Mouse (Mus musculus) frontal cortex, postnatal 25 days (tissue): Measurements from ENCODE around the gene Rasal2.

Source experiments
- DNase-seq, 2 experiments: peaks; one replicate each; pipeline ENCODE4 v3.0.0; 2022; ENCODE audit warnings: low spot score in 2 of 2

Gene Rasal2

GRCm38 (mm10) chr1:157412454-157413369 lies at the start of gene Rasal2:
Gene Rasal2, minus strand, starts transcription at chr1:157412595.
- DNase-seq = peak; percentile 89 to 93

DNA sequence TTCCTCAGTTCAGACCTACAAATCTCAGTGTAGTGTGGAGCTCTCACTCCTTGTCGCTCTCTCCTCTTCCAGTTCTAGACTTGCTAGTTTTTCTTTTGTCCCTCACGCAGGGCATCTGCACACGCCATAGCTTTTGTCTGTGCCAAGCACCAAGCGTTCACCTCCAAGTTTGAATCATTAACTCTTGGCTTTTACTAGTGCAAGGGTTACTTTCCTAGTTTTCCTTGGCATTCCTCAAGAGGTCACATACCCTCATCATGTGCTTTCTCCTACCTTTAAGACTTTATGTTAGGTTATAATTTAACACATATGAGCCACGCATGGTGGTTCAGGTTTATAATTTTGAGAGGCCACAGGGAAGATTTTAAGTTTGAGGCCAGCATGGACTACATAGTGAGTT lies 48.9 kb upstream of the Rasal2 start:
- DNase-seq = no peak

DNA sequence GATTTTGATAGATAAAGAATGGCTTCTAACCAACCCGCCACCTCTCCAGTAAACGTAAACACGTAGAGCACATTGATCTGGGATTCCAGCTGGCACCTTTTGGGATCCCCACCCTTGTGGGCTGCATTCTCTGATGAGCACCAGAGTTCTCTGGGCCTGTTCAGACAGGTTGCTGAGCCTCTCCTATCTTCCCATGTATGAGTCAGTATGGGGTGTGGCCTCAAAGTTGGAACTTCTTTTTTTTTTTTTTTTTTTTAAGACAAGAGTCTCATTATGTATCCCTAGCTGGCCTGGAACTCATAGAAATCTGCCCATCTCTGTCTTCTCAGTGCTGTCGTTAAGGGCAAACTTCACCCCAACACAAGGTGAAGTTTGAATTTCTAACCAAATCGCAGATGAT lies 47.5 kb upstream of the Rasal2 start:
- no peak for DNase-seq

- no peak for DNase-seq
Observed at GRCm38 (mm10) chr1:157458421-157459208, 46.2 kb upstream of the Rasal2 start, which contains the start of gene Cryzl2. Gene Cryzl2, plus strand, starts transcription at chr1:157458577.

DNA sequence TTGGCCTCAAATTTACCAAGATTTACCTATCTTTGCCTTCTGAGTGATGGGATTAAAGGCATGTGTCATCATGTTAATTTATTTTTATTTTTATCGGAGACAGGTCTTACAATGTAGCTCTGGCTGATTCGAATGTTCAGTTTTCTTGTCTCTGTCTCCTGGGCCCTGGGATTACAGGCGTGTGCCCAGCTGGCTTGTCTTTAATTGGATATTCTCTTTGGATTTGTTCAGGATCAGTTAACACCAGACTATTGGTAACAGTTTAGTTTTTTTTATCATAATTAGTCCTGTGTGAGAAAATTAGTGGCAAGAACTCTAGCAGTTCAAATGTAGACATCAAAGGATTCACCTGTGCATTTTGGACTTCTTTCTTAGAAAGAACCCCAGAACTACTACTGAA lies 45.4 kb upstream of the Rasal2 start:
- no peak for DNase-seq

- DNase-seq = no peak
Observed at GRCm38 (mm10) chr1:157454876-157455275, 42.5 kb upstream of the Rasal2 start.

DNA sequence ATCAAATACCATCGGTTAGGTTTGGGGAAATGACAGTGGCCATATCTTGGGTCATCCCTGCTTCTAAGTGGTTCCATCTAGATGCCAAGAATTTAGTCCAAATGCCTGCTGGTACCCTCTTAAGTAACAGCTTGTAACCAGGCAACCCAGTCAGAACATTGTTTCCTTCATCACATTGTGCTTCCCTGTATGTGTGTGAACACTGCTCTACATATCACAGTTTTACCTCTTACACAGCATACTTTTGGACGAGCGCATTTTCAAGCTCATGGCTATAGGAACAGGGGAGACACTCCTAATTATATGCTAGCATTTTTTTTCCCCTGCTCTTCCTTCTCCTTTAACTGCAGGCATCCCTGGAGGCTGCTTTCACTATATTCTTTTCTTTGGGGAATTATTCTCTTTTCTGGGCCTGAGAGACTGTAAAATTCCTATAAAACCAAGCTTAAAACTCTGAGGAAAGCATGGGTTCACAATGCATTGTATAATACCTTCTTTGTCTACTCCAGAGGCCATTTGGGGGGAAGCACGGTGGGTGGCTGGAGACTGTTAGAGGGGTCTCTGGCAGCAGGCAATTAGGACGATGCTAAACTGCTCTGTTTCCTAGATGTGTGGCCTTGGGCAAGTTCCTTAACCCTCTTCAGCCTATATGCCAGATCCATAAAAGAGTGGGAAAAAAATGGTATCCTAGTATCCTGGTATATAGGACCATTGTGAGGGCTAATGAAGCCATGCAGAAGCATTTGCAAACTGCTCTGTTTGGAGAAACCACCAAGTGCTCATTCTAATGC lies 40.6 kb upstream of the Rasal2 start:
- no peak for DNase-seq

DNA sequence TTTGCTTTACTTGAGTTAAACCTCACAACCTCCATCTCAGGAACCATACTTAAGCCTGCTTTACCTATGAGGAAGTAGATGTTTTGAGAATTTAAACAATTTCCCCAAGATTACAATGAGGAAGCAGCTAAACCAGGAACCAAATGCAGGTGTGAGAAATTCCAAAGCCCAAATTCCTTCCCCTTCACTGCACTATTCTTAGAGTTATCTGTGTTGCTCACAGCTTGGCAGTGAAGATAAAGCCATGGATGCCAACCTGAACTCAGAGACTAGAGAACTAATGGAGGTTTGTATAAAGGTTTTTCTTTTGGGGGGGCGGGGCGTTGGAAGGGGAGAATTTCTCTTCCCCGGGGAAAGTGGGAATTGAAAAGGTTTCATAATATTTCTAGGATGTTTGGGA lies 39.9 kb upstream of the Rasal2 start:
- DNase-seq = no peak

- no peak for DNase-seq
Observed at GRCm38 (mm10) chr1:157449981-157450636, 37.7 kb upstream of the Rasal2 start.

DNA sequence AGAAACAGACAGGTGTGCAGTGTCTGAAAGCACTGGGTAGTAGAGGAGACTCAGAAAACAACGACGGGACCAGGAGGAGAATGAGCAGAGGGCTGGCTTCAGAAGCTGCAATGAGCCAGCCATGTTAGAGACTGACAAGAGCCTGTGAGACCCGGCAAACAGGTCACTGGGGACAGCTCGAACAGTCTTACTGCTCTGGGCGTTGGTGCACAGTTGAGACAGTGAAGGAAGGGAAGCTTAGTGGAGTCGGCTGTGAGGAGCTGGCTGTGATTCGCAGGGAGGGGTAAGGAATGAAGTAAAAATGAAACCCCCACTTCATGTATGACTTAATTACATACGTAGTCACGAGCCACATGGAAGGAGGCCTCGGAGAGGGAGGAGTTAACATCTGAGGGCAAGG lies 37.1 kb upstream of the Rasal2 start:
- DNase-seq = no peak

GRCm38 (mm10) chr1:157448805-157449188 lies 36.4 kb upstream of the Rasal2 start:
- DNase-seq = no peak

GRCm38 (mm10) chr1:157448164-157448804 lies 35.9 kb upstream of the Rasal2 start:
- DNase-seq = no peak

DNA sequence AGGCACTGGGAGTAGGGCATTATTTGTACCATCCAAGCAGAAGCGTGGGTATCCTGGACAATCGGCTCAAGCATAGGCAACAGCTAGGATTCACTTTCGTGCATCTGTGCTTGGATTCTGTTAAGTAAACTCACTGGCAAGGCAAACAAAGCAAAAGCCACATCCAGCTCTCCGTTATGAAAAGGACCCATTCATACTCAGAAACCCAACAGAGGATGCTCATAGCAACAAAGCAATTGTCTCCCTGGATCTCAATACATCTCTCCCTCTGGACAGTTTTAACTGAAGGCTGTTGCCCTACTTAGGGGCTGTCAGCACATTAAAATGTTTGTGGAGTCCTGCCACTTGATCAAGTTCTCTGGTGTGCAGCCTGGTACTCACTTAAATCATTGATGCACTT lies 34.7 kb upstream of the Rasal2 start:
- DNase-seq = no peak

DNA sequence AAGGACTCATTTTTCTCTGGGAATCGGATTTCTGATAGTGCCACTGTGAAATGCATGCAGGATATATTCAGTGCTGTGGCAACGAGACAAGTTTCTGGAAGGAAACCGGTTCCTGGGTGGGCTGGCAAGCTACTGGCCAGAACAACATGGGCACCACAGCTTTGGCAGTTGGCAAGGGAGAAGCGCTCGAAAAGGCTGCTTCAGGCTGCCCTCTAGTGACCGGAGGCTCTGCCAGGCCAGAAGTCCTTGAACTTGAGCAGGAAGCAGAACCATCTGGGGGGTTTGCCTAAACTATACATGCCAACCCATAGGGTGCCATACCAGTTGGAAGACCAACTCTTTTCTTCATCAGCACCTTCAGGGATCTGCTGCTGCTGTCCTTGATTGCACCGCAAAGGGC lies 33.9 kb upstream of the Rasal2 start:
- DNase-seq = peak in 1 of 2 experiments; percentile 66

GRCm38 (mm10) chr1:157445398-157445910 lies 33.1 kb upstream of the Rasal2 start:
- DNase-seq = no peak

DNA sequence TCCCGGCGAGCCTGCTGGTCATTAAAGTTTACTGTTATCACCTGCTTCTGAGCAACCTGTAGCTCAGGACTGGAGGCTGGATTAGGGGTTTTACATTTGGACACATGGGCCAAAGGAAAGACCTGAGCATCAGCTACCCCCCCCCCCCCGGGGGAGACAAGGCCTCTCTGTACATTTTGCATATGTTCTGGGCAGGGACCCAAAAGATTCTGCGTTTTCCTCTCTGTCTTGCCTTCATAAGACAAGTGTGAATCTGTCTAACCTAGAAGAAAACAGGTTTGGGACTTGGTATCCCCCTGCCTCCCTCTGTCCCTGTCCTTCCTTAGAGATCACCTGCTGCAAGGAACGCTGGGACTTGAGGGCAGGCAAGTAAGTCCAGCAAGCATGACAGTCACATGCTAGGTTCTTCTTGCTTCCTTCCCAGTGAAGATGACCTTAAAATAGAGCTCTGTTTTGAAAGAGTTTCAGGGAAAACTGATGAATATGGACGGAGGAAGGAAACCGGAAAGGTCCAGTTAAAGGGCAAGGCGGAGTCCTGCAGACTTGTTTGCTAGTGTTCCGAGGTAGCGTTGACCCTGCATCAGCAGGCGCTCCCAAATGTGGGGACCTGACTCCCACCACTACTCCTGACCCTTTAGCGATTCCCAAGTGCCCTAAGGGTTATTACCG lies 32.4 kb upstream of the Rasal2 start:
- DNase-seq = no peak

DNA sequence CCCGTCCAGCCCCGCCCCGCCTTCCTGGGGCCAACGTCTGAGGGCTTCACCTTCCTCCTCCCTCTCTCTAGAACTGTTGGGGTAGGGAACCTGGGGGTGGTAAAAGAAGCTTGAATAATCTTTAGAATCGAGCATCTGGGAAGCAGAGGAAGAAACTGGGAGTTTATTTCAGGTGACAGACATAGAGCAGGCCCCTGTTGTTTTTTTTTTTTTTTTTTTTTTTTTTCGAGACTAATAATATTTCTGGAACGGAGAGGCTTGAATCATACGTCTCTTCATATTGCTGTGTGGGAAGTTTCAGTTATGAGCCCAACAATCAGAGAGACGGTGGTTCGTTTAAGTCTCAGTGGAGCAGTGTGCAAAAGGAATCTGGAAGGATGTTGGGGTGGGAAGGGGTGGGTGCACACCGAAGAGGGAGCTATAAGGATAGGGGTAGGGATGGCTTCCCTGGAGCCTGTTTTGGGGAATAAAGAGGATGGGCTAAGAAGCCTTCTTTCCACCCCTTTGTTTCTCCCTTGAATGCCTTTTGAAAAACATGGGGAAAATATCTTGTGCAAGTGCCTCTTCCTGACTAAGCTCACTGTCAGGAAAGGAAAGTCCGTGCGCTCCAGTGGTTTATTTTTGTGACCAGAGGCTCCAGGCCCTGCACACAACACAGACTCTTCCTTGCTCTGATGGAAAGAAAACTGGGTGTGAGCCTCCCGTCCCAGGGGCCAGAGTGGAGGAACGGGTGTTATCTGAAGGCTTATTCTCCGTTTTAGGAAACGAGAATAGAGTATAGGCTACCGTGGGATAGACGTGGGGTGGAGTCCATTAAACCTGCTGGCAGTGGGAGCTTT lies 31.5 kb upstream of the Rasal2 start:
- no peak for DNase-seq

GRCm38 (mm10) chr1:157443026-157443722 lies 30.8 kb upstream of the Rasal2 start:
- DNase-seq = peak in 1 of 2 experiments; percentile 22
